Mouse (Mus musculus): Measurements from ENCODE around the gene Hist1h2ba. TPM values are rescaled to one million over a fixed set of nuclear protein-coding genes. Genes with fewer than 3 reads are reported as not detected.

Hist1h2ba gene
- polyA plus RNA-seq, 1 experiment from 2014 or later: not detected

DNA sequence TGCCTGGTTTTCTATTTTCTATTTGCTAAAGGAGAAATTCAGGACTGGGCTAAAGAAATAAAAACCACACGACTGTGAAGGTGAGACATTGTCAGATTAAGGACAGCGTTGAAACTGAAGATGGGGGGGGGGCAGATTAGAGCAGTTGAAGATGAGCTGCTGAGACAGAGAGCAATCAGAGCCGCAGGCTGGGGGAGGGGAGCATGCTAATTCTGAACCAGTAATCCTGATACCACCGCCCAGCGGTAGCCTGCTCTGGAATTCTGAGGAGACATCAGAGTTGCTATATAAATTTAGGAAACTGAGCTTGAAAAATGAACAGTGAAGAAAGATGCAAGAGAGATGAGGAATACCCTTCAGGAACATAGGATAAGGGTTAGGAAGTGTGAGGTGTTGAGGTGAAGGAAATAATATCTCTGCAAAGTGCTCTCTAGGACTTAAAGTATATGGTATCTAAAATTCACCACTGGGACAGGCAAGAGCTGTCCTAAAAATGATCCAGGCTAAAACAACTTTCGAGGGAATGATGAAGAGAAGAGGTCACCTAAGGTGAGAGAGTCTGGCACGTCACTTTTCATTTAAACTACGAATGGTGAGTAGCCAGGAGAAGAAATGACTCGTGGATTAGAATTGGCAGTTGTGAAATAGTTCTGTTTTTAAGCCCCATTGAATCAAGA lies 41.2 kb downstream of the Hist1h2ba start:
- H3K9me3 ChIP-seq (ENCODE audit: control insufficient read depth, low read length): no peaks in the 10 kb centered on the region
- no peak overlapping the region for H3K4me2 ChIP-seq (ENCODE audit: low read depth, low read length, severe bottlenecking)
- H3K36me3 ChIP-seq (ENCODE audit: control insufficient read depth, insufficient read depth, low read length): no peaks in the 10 kb centered on the region
- H3K27ac ChIP-seq (ENCODE audit: low read depth, low read length): no peak overlapping the region
- ATAC-seq (replicated peaks; ENCODE audit: low FRiP score) (no peak), DNase-seq (ENCODE audit: low spot score) (no peak)
- no peak overlapping the region for H3K4me3 ChIP-seq (ENCODE audit: low read depth, low read length)
- H3K4me1 ChIP-seq (replicated peaks; ENCODE audit: control insufficient read depth, insufficient read depth, low read length): no peaks in the 10 kb centered on the region
- H3K9ac ChIP-seq (ENCODE audit: low read length): no peak overlapping the region
- H3K27me3 ChIP-seq (ENCODE audit: control insufficient read depth, insufficient read depth, low read length): no peaks in the 10 kb centered on the region
- WGBS: 19% methylated on average over 9 of the region's 9 CpGs

DNA sequence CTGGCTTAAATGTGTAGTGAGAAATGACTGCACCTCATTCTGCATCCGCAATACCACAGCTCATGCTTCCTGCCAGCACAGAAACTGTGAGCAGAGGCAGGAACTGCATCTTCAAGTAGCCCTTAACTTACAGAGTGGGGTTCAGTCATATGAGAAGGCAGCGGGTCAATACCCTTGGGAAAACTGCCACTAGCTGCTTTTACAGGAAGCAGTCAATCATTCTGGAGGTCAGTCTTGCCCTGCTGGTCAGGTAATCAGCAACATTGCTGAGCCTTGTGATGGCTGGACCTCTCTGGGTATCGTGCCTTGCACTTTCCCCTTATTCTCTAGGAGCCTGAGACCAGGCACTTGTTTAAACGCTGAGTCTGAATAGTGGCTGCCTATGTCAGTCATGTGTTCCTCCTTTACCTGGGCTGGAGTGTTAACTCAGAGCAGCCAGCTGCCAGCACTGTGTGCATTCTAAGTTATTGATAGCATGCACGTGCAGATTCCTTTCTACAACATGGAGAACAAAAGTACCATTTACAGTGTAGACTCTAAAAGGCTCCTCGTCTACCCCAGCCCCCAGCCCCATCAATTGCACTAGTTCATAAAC lies 44.8 kb downstream of the Hist1h2ba start:
- H3K4me3 ChIP-seq (ENCODE audit: low read depth, low read length): no peak overlapping the region
- no peaks in the 10 kb centered on the region for H3K4me1 ChIP-seq (replicated peaks; ENCODE audit: control insufficient read depth, insufficient read depth, low read length)
- no peaks in the 10 kb centered on the region for H3K27me3 ChIP-seq (ENCODE audit: control insufficient read depth, insufficient read depth, low read length)
- no peaks in the 10 kb centered on the region for H3K9me3 ChIP-seq (ENCODE audit: control insufficient read depth, low read length)
- no peak overlapping the region for H3K27ac ChIP-seq (ENCODE audit: low read depth, low read length)
- no peak overlapping the region for H3K9ac ChIP-seq (ENCODE audit: low read length)
- 76% methylated on average over 6 of the region's 6 CpGs for WGBS
- ATAC-seq (replicated peaks; ENCODE audit: low FRiP score): no peak
- no peak overlapping the region for H3K4me2 ChIP-seq (ENCODE audit: low read depth, low read length, severe bottlenecking)
- no peaks in the 10 kb centered on the region for H3K36me3 ChIP-seq (ENCODE audit: control insufficient read depth, insufficient read depth, low read length)
- DNase-seq (ENCODE audit: low spot score): no peak

DNA sequence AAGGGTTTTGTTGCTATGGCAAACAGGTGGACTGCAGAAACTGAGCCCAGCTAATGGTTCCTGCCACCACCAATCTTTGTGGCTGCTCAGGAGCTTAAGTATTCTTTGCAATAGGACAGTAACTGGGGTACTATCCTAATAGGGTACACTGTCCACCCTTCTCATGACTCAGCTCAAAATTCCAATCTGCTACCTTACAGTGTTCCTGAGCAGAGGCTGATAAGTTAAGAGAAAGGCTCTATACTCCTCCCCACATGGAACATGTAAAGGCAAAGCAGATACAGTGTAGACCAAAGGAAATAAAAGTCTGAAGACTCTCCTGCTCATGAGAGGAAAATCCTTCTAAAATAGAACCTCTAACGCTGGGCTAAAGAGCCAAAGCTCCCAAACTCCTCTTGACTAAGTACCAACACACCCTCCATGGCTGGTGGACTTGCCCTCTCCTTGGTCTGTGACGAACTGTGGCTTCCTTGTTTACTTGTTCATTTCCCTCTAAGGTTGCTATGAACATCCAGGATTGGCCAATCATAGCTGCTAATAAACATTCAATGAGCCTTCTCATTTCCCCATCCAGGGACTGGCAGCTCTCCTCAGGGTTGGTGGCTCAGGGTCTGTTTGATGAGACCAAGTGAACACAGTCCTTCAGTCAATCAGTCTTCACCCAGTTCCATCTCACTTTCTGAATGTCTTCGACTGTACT lies 46.8 kb downstream of the Hist1h2ba start:
- H3K4me1 ChIP-seq (replicated peaks; ENCODE audit: control insufficient read depth, insufficient read depth, low read length): no peaks in the 10 kb centered on the region
- no peaks in the 10 kb centered on the region for H3K27me3 ChIP-seq (ENCODE audit: control insufficient read depth, insufficient read depth, low read length)
- no peaks in the 10 kb centered on the region for H3K9me3 ChIP-seq (ENCODE audit: control insufficient read depth, low read length)
- ATAC-seq (replicated peaks; ENCODE audit: low FRiP score) (no peak), DNase-seq (ENCODE audit: low spot score) (no peak)
- H3K36me3 ChIP-seq (ENCODE audit: control insufficient read depth, insufficient read depth, low read length): no peaks in the 10 kb centered on the region
- H3K4me3 ChIP-seq (ENCODE audit: low read depth, low read length): no peak overlapping the region
- H3K4me2 ChIP-seq (ENCODE audit: low read depth, low read length, severe bottlenecking): no peak overlapping the region
- WGBS: 86% methylated on average over 3 of the region's 3 CpGs
- H3K27ac ChIP-seq (ENCODE audit: low read depth, low read length): no peak overlapping the region
- no peak overlapping the region for H3K9ac ChIP-seq (ENCODE audit: low read length)

DNA sequence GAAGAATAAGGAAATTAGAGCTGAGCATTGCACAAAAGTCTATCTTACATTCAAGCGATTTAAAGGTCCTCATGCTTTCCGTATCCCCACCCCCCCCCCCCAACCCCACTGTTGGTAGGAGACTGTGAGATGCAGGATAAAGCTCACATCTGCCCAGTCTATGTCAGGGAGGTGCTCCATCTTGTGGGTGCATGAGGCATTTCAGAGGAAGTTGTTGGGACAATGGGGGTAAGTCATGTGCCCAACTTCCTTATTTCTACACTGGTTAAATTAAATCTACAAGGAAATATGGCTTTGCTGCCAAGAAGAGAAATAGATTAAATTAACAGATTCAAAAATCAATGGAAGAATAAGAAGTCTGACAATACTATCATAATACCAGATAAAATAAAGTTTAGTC lies 48.4 kb downstream of the Hist1h2ba start:
- Histone ChIP-seq H3K9me3 (ENCODE audit: control insufficient read depth, low read length) (no peaks in the 10 kb centered on the region), H3K27ac (ENCODE audit: low read depth, low read length) (no peak overlapping the region), H3K9ac (ENCODE audit: low read length) (no peak overlapping the region), H3K27me3 (ENCODE audit: control insufficient read depth, insufficient read depth, low read length) (no peaks in the 10 kb centered on the region), H3K4me1 (replicated peaks; ENCODE audit: control insufficient read depth, insufficient read depth, low read length) (no peaks in the 10 kb centered on the region), H3K36me3 (ENCODE audit: control insufficient read depth, insufficient read depth, low read length) (no peaks in the 10 kb centered on the region), H3K4me3 (ENCODE audit: low read depth, low read length) (no peak overlapping the region), H3K4me2 (ENCODE audit: low read depth, low read length, severe bottlenecking) (no peak overlapping the region)
- DNase-seq (ENCODE audit: low spot score) (no peak), ATAC-seq (replicated peaks; ENCODE audit: low FRiP score) (no peak)
- WGBS: 43% methylated on average over 2 of the region's 2 CpGs

Small RNA genes within 50 kb of the gene (microRNA-seq; reads per million reads assigned to microRNA genes)
- gene Gm44344 (ENCODE audit: insufficient number of aligned reads): not detected

Other genes starting within 250 kb of the Hist1h2ba start
- gene Hist1h2bc, start 250.0 kb downstream of the Hist1h2ba start, polyA plus RNA-seq (2014; fragmentation: Nextera tagmentation; extraction: Ambion mirVana): 23.4 and 25.3 TPM in 2 replicates
- 0.51 TPM in 1 of 2 replicates, not detected in the other for gene Hist1h1t, start 238.3 kb downstream of the Hist1h2ba start, polyA plus RNA-seq (2014; fragmentation: Nextera tagmentation; extraction: Ambion mirVana)
- gene Hist1h4c, start 235.7 kb downstream of the Hist1h2ba start, polyA plus RNA-seq (2014; fragmentation: Nextera tagmentation; extraction: Ambion mirVana): 6.0 and 6.8 TPM in 2 replicates
- 2.2 TPM in 2 replicates for gene Hfe, start 223.3 kb downstream of the Hist1h2ba start, polyA plus RNA-seq (2014; fragmentation: Nextera tagmentation; extraction: Ambion mirVana)
- 14.5 and 15.2 TPM in 2 replicates for gene Hist1h1c, start 195.3 kb downstream of the Hist1h2ba start, polyA plus RNA-seq (2014; fragmentation: Nextera tagmentation; extraction: Ambion mirVana)
- gene Hist1h3c, start 188.6 kb downstream of the Hist1h2ba start, polyA plus RNA-seq (2014; fragmentation: Nextera tagmentation; extraction: Ambion mirVana): 8.7 and 10.6 TPM in 2 replicates
- gene Hist1h2bb, start 187.4 kb downstream of the Hist1h2ba start, polyA plus RNA-seq (2014; fragmentation: Nextera tagmentation; extraction: Ambion mirVana): 2.6 and 3.4 TPM in 2 replicates
- gene Hist1h2ab, start 183.0 kb downstream of the Hist1h2ba start, polyA plus RNA-seq (2014; fragmentation: Nextera tagmentation; extraction: Ambion mirVana): 59.7 and 63.1 TPM in 2 replicates
- 11.7 and 15.4 TPM in 2 replicates for gene Hist1h3b, start 181.9 kb downstream of the Hist1h2ba start, polyA plus RNA-seq (2014; fragmentation: Nextera tagmentation; extraction: Ambion mirVana)
- gene Hist1h4b, start 177.1 kb downstream of the Hist1h2ba start, polyA plus RNA-seq (2014; fragmentation: Nextera tagmentation; extraction: Ambion mirVana): 4.7 and 5.9 TPM in 2 replicates
- gene Hist1h4a, start 172.9 kb downstream of the Hist1h2ba start, polyA plus RNA-seq (2014; fragmentation: Nextera tagmentation; extraction: Ambion mirVana): 0.95 TPM in 1 of 2 replicates, not detected in the other
- gene Hist1h3a, start 171.8 kb downstream of the Hist1h2ba start, polyA plus RNA-seq (2014; fragmentation: Nextera tagmentation; extraction: Ambion mirVana): 2.9 and 5.4 TPM in 2 replicates
- 2.7 and 4.0 TPM in 2 replicates for gene Hist1h1a, start 170.5 kb downstream of the Hist1h2ba start, polyA plus RNA-seq (2014; fragmentation: Nextera tagmentation; extraction: Ambion mirVana)
- gene Trim38, start 164.2 kb downstream of the Hist1h2ba start, polyA plus RNA-seq (2014; fragmentation: Nextera tagmentation; extraction: Ambion mirVana): 0.13 TPM in 1 of 2 replicates, not detected in the other
- not detected in 2 replicates for gene Slc17a2, start 127.2 kb downstream of the Hist1h2ba start, polyA plus RNA-seq (2014; fragmentation: Nextera tagmentation; extraction: Ambion mirVana)
- gene Slc17a3, start 94.7 kb downstream of the Hist1h2ba start, polyA plus RNA-seq (2014; fragmentation: Nextera tagmentation; extraction: Ambion mirVana): not detected in 2 replicates
- not detected in 2 replicates for gene Slc17a1, start 66.4 kb downstream of the Hist1h2ba start, polyA plus RNA-seq (2014; fragmentation: Nextera tagmentation; extraction: Ambion mirVana)
- not detected in 2 replicates for gene Slc17a4, start 19.1 kb downstream of the Hist1h2ba start, polyA plus RNA-seq (2014; fragmentation: Nextera tagmentation; extraction: Ambion mirVana)
- not detected in 2 replicates for gene Hist1h2aa, start 306 bp upstream of the Hist1h2ba start, polyA plus RNA-seq (2014; fragmentation: Nextera tagmentation; extraction: Ambion mirVana)
- 0.57 and 0.73 TPM in 2 replicates for gene Scgn, start 57.1 kb upstream of the Hist1h2ba start, polyA plus RNA-seq (2014; fragmentation: Nextera tagmentation; extraction: Ambion mirVana)